Mouse (Mus musculus) stomach, embryonic 16.5 days (tissue): ENCODE measurements around the gene Ppm1a. TPM values are rescaled to one million over a fixed set of nuclear protein-coding genes. Genes with fewer than 3 reads are reported as not detected.

Source experiments
- ATAC-seq: fragments of 200-750 bp; cut with Nextera tagmentation; 2 replicates; pipeline ENCODE4 v1.8.0; 2017; ENCODE audit warnings: moderate number of reproducible peaks, moderate TSS enrichment; ENCODE audit not compliant: insufficient read depth, low FRiP score
- H3K27ac ChIP-seq: fragments of 300-500 bp; sonication (generic); 2 replicates; pipeline ENCODE4 v1.5.1; 2014; ENCODE audit warnings: low read length
- H3K27me3 ChIP-seq: fragments of 300-500 bp; sonication (generic); 2 replicates; pipeline ENCODE4 v1.6.1; 2014; ENCODE audit warnings: low read length, control low read depth, mixed read lengths; ENCODE audit not compliant: control insufficient read depth, insufficient read depth
- H3K36me3 ChIP-seq: fragments of 300-500 bp; sonication (generic); 2 replicates; pipeline ENCODE4 v1.6.1; 2014; ENCODE audit warnings: low read length; ENCODE audit not compliant: control insufficient read depth, insufficient read depth
- H3K4me1 ChIP-seq: fragments of 300-500 bp; sonication (generic); 2 replicates; pipeline ENCODE4 v1.6.1; 2014; ENCODE audit warnings: low read length, control low read depth, mixed read lengths; ENCODE audit not compliant: control insufficient read depth, insufficient read depth
- H3K4me2 ChIP-seq: fragments of 300-500 bp; sonication (generic); 2 replicates; pipeline ENCODE4 v1.6.1; 2014; ENCODE audit warnings: low read depth, low read length, mixed read lengths
- H3K4me3 ChIP-seq: fragments of 300-500 bp; sonication (generic); replicated peaks from 2 replicates; pipeline ENCODE4 v1.5.1; 2014; ENCODE audit warnings: mild to moderate bottlenecking, low read length
- H3K9ac ChIP-seq: fragments of 300-500 bp; sonication (generic); 2 replicates; pipeline ENCODE4 v1.6.1; 2014; ENCODE audit warnings: low read length
- H3K9me3 ChIP-seq: fragments of 300-500 bp; sonication (generic); replicated peaks from 2 replicates; pipeline ENCODE4 v1.6.1; 2016; ENCODE audit warnings: low read length, control low read depth; ENCODE audit not compliant: control insufficient read depth
- WGBS: fragments of 180-500 bp; shearing (Covaris S2); extraction: QIAGEN DNeasy Blood & Tissue Kit; methylation state at CpG from one replicate; pipeline ENCODE4 v1.1.7; 2014; 5-methylcytosine and 5-hydroxymethylcytosine counted together
- polyA plus RNA-seq: library from polyadenylated mRNA; unstranded; fragments of >200 nt; fragmentation: Nextera tagmentation; extraction: Ambion mirVana; gene quantifications from 2 replicates; pipeline ENCODE4 v1.2.1, GENCODE M21; 2015

The Ppm1a gene
- polyA plus RNA-seq, 1 experiment from 2014 or later: 22.9 TPM

DNA sequence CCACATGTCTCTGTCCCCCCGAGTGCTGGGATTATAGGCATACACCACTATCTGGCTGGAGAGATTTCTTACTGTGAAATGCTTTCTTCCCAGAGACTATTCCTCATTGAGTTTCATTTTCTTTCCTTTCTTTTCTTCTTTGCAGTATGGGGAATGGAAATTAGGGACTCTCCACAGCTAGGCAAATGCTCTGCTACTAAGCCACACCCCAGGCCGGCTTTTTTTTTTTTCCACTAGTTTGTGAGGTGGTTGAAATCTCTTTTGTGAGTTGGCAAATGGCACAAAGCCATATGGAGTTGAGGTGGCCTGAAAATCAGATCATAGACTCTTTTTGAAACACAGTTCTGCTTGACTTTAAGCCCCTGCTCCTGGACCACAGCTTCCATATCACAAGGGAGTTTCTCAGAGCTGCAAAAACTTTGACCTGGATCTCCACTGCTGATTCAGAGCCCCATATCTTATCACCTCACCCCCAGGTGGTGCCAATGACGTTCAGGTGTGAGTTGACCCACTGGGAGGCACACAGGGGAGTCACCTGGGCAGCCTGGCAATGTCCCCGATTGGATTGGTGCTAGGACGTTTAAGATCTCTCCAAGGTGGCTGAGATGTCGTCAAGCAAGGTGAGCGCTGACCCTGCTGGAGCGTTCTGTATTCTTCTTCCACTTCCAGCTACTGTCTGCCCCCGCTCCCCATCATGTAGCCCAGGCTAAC, 71.7 kb downstream of the Ppm1a start:
- H3K4me1 ChIP-seq: peaks cover 3% of the 10 kb centered on the region; the same call in 1 of the 2 replicates
- WGBS: 64% methylated on average over 9 of the region's 9 CpGs
- no peaks in the 10 kb centered on the region for H3K36me3 ChIP-seq
- H3K4me3 ChIP-seq: no peak overlapping the region
- peaks cover 4% of the 10 kb centered on the region; the same call in 1 of the 2 replicates for H3K27me3 ChIP-seq
- no peak for ATAC-seq
- H3K9me3 ChIP-seq: no peaks in the 10 kb centered on the region
- H3K27ac ChIP-seq: no peak overlapping the region
- H3K4me2 ChIP-seq: no peak overlapping the region
- H3K9ac ChIP-seq: no peak overlapping the region

- Histone ChIP-seq H3K27ac (no peak overlapping the region), H3K36me3 (no peaks in the 10 kb centered on the region), H3K9me3 (no peaks in the 10 kb centered on the region), H3K27me3 (peaks cover 4% of the 10 kb centered on the region; the same call in 1 of the 2 replicates), H3K4me2 (no peak overlapping the region), H3K4me3 (no peak overlapping the region), H3K9ac (no peak overlapping the region), H3K4me1 (peaks cover 3% of the 10 kb centered on the region; the same call in 1 of the 2 replicates)
- ATAC-seq: 0 out of 2 replicates have a peak, but pooled peaks have one; percentile 23
- 62% methylated on average over 20 of the region's 20 CpGs for WGBS
Observed at GRCm38 (mm10) chr12:72829777-72830176, 72.5 kb downstream of the Ppm1a start.

DNA sequence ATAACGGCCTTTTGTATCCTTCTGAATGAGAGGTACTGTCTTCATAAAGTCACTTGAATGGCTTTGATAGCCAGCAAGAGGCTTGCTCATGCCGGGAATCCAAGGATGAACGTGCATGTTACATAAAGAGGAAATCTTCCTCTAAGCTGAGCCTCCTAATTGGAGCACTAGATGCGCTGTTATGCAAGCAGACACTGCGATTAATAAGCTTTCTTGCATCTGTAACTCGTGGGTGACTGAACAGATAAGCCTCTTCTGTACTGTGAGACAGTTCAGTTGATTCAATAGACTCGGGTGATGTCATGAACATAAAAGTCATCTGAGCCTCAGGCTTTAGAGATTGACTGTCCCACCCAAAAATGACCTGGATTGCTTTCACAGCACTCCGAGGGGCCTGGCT, 73.1 kb downstream of the Ppm1a start:
- peaks cover 3% of the 10 kb centered on the region; the same call in 1 of the 2 replicates for H3K4me1 ChIP-seq
- peaks cover 4% of the 10 kb centered on the region; the same call in 1 of the 2 replicates for H3K27me3 ChIP-seq
- H3K36me3 ChIP-seq: no peaks in the 10 kb centered on the region
- no peak overlapping the region for H3K27ac ChIP-seq
- no peak for ATAC-seq
- no peak overlapping the region for H3K4me2 ChIP-seq
- no peaks in the 10 kb centered on the region for H3K9me3 ChIP-seq
- no peak overlapping the region for H3K9ac ChIP-seq
- WGBS: 71% methylated on average over 8 of the region's 8 CpGs
- no peak overlapping the region for H3K4me3 ChIP-seq

DNA sequence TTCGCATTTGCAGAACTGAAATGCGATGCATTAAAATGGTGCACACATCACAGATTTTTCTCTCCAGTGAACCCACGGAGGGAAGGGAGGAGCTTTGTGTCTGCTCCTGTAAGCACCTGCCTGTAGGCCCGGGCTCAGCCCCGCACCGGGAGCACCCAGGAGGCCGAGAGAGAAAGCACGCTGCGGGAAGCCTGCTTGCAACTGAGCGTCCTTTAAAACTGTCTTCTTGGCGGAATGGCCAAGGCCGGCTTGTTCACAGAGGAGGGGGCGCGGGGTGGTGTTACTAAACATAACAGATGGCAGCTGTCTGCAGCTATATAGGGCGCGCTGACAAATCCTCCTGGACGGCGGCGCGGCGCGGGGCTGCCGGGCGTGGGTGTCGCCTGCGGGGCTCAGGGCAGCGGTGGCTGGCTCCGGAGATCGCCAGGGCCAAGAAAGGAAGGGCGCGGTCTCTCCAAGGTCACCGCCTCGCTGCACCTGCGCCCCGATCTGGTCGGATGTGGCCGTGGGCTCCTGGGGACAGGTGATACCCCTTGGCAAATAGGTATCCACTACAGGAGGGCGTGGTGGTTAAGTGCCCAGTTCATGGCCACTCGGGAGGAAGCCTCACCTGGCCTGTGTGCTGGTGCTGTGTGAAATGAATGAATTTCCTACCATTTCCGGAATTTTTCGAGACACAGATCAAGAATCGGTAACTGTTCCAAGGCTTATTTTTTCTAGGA, 74.6 kb downstream of the Ppm1a start:
- H3K27ac ChIP-seq: no peak overlapping the region
- H3K27me3 ChIP-seq: peaks cover 4% of the 10 kb centered on the region; the same call in 1 of the 2 replicates
- H3K9me3 ChIP-seq: no peaks in the 10 kb centered on the region
- WGBS: 7% methylated on average over 42 of the region's 42 CpGs
- peak overlapping the region; percentile 42 for H3K4me3 ChIP-seq
- peak; percentile 33; the same call in 1 of the 2 replicates for ATAC-seq
- H3K4me1 ChIP-seq: peaks cover 3% of the 10 kb centered on the region; the same call in 1 of the 2 replicates
- peak overlapping the region; percentile 65 for H3K4me2 ChIP-seq
- H3K9ac ChIP-seq: peak overlapping the region; percentile 54
- H3K36me3 ChIP-seq: no peaks in the 10 kb centered on the region

GRCm38 (mm10) chr12:72834773-72835517, 77.7 kb downstream of the Ppm1a start:
- no peak overlapping the region for H3K4me3 ChIP-seq
- H3K27ac ChIP-seq: no peak overlapping the region
- ATAC-seq: no peak
- H3K36me3 ChIP-seq: no peaks in the 10 kb centered on the region
- no peak overlapping the region for H3K9ac ChIP-seq
- H3K4me1 ChIP-seq: peaks cover 3% of the 10 kb centered on the region; the same call in 1 of the 2 replicates
- no peaks in the 10 kb centered on the region for H3K9me3 ChIP-seq
- H3K27me3 ChIP-seq: peaks cover 4% of the 10 kb centered on the region; the same call in 1 of the 2 replicates
- no peak overlapping the region for H3K4me2 ChIP-seq
- WGBS: 73% methylated on average over 14 of the region's 14 CpGs

- no peak overlapping the region for H3K27ac ChIP-seq
- no peak overlapping the region for H3K4me3 ChIP-seq
- H3K36me3 ChIP-seq: no peaks in the 10 kb centered on the region
- H3K4me1 ChIP-seq: peaks cover 3% of the 10 kb centered on the region; the same call in 1 of the 2 replicates
- H3K4me2 ChIP-seq: no peak overlapping the region
- H3K9me3 ChIP-seq: no peaks in the 10 kb centered on the region
- H3K9ac ChIP-seq: no peak overlapping the region
- 73% methylated on average over 8 of the region's 8 CpGs for WGBS
- peaks cover 4% of the 10 kb centered on the region; the same call in 1 of the 2 replicates for H3K27me3 ChIP-seq
- ATAC-seq: no peak
Observed at GRCm38 (mm10) chr12:72835518-72836015, 78.3 kb downstream of the Ppm1a start.

DNA sequence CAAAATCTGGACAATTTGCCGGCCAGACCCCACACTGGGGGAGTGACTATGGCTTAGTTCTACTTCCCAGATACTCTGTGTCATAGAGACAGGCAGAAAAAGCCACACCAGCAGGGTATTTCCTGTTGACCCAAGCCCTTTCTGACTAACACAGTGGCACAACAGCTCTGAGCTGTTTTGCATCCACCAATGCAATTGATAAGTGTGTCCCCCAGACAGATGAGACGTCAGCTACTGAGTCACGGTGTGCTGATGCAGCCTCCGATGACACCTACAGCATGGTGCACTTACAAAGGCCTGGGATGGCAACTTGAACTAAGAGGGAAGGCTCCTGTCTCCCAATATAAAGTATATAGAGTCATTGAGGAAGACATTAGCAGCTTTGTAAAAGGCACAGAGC, 80.0 kb downstream of the Ppm1a start:
- no peaks in the 10 kb centered on the region for H3K36me3 ChIP-seq
- no peaks in the 10 kb centered on the region for H3K4me1 ChIP-seq
- H3K27me3 ChIP-seq: no peaks in the 10 kb centered on the region
- no peak overlapping the region for H3K9ac ChIP-seq
- no peaks in the 10 kb centered on the region for H3K9me3 ChIP-seq
- H3K4me2 ChIP-seq: no peak overlapping the region
- no peak for ATAC-seq
- WGBS: 83% methylated on average over 4 of the region's 4 CpGs
- no peak overlapping the region for H3K4me3 ChIP-seq
- H3K27ac ChIP-seq: no peak overlapping the region

DNA sequence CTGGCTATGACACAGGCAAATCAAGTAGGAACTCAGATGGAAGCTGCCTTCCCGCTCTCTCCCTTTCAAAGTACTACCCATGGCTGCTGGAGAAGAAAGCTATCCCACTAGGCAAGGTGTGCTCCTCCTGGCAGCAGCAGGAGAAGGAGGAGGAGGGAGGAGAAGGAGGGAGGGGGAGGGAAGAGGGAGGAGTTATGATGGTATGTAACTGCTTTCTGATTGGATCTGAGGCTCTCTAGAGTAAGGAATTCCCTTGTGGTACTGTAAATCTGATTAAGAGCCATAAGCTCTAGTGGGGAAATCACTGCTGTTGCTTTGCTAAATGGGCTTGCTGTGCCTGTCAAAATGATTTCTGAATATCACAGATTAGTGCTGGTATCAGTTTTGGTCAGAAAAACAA, 84.2 kb downstream of the Ppm1a start:
- H3K4me2 ChIP-seq: no peak overlapping the region
- no peak overlapping the region for H3K4me3 ChIP-seq
- H3K27ac ChIP-seq: no peak overlapping the region
- H3K4me1 ChIP-seq: 0 out of 2 replicates have a peak, but pooled peaks cover 5% of the 10 kb centered on the region
- no peaks in the 10 kb centered on the region for H3K36me3 ChIP-seq
- no peak for ATAC-seq
- no peak overlapping the region for H3K9ac ChIP-seq
- no peaks in the 10 kb centered on the region for H3K9me3 ChIP-seq
- WGBS: 92% methylated on average over 1 of the region's 1 CpGs
- H3K27me3 ChIP-seq: peaks cover 7% of the 10 kb centered on the region
